Mouse (Mus musculus) macrophage (primary cell): ENCODE data around the gene Il3ra. TPM values are rescaled to one million over a fixed set of nuclear protein-coding genes. Genes with fewer than 3 reads are reported as not detected.

Source experiments
- H3K27ac ChIP-seq: fragments of 350-480 bp; formaldehyde crosslinking; 2 replicates; pipeline ENCODE4 v1.9.0; 2021
- H3K36me3 ChIP-seq: fragments of 350-480 bp; formaldehyde crosslinking; 2 replicates; pipeline ENCODE4 v1.9.0; 2021; ENCODE audit errors: inconsistent target
- H3K4me3 ChIP-seq: fragments of 350-480 bp; formaldehyde crosslinking; 2 replicates; pipeline ENCODE4 v1.9.0; 2021; ENCODE audit errors: inconsistent target
- H3K79me2 ChIP-seq: fragments of 350-480 bp; formaldehyde crosslinking; 2 replicates; pipeline ENCODE4 v1.9.0; 2021; ENCODE audit errors: inconsistent target
- WGBS: methylation state at CpG from one replicate; pipeline ENCODE4 v1.1.7; 2026; ENCODE audit warnings: inconsistent platforms; ENCODE audit not compliant: missing documents; 5-methylcytosine and 5-hydroxymethylcytosine counted together
- polyA plus RNA-seq: library from polyadenylated mRNA; stranded (reverse); fragments of 250-400 nt; gene quantifications from 3 replicates; pipeline ENCODE4 v1.2.4, GENCODE M21; 2018; ENCODE audit warnings: inconsistent platforms
- total RNA-seq, 78 experiments: library from RNA; depleted of rRNA; stranded (reverse); fragments of 250-400 nt; gene quantifications; 1 replicate in 9 of 78; 2 replicates in 24 of 78; 3 replicates in 43 of 78; 4 replicates in 2 of 78; pipeline ENCODE4 v1.2.4; 2018; ENCODE audit warnings: inconsistent platforms in 56 of 78

Gene Il3ra
- 10 to 100 TPM; 27.4 to 79.2 (median 52.6) TPM for total RNA-seq (2018; cell fraction: chromatin; rRNA removed)
- 10 to 100 TPM; 44.2 to 76.4 (median 55.3) TPM for total RNA-seq (2018; cell fraction: cytosol; rRNA removed)
- total RNA-seq (2018; cell fraction: nucleus; rRNA removed), result 10 to 100 TPM; 38.2 to 82.6 (median 61.9) TPM
- 17.6 to 43.2 TPM (median 41.3 TPM) in 3 replicates for polyA plus RNA-seq

GRCm38 (mm10) chr14:14345948-14346812, at the start of gene Il3ra:
Gene Il3ra (plus strand): TSS chr14:14346275.
- WGBS, result 5% methylated on average over 41 of the region's 69 CpGs
- H3K27ac ChIP-seq, result peak within 1 kb of the TSS; percentile 80
- H3K36me3 ChIP-seq, result peaks cover 11% of the 10 kb centered on the region; the same call in 1 of the 2 replicates
- H3K79me2 ChIP-seq, result no peaks in the 10 kb centered on the region
- peak within 1 kb of the TSS; percentile 46 for H3K4me3 ChIP-seq

- no peaks in the 10 kb centered on the region for H3K79me2 ChIP-seq
- no peak overlapping the region for H3K27ac ChIP-seq
- WGBS, result 69% methylated on average over 16 of the region's 16 CpGs
- H3K36me3 ChIP-seq, result no peaks in the 10 kb centered on the region
- no peak overlapping the region for H3K4me3 ChIP-seq
Measured at GRCm38 (mm10) chr14:14308938-14309337, 37.1 kb upstream of the Il3ra start.

GRCm38 (mm10) chr14:14309416-14309815, 36.7 kb upstream of the Il3ra start:
- Histone ChIP-seq H3K36me3 (no peaks in the 10 kb centered on the region), H3K27ac (no peak overlapping the region), H3K79me2 (no peaks in the 10 kb centered on the region), H3K4me3 (no peak overlapping the region)
- 59% methylated on average over 14 of the region's 14 CpGs for WGBS

- Histone ChIP-seq H3K4me3 (no peak within 1 kb of the TSS), H3K27ac (no peak within 1 kb of the TSS), H3K36me3 (no peaks in the 10 kb centered on the region), H3K79me2 (no peaks in the 10 kb centered on the region)
Measured at GRCm38 (mm10) chr14:14322528-14322927, 23.5 kb upstream of the Il3ra start, which contains the start of gene Olfr31. Gene Olfr31 (plus strand): TSS chr14:14322828.

- peak overlapping the region; percentile 46 for H3K4me3 ChIP-seq
- peak overlapping the region; percentile 80 for H3K27ac ChIP-seq
- no peaks in the 10 kb centered on the region for H3K79me2 ChIP-seq
- whole genome bisulfite sequencing, result 17% methylated on average over 34 of the region's 40 CpGs
- peaks cover 5% of the 10 kb centered on the region; the same call in 1 of the 2 replicates for H3K36me3 ChIP-seq
Measured at GRCm38 (mm10) chr14:14345113-14345871, 783 bp upstream of the Il3ra start.

- Histone ChIP-seq H3K36me3 (peaks cover 11% of the 10 kb centered on the region; the same call in 1 of the 2 replicates), H3K27ac (peak overlapping the region; percentile 68), H3K4me3 (peak overlapping the region; percentile 45), H3K79me2 (no peaks in the 10 kb centered on the region)
- 61% methylated on average over 15 of the region's 16 CpGs for WGBS
Measured at GRCm38 (mm10) chr14:14346813-14347100, 682 bp downstream of the Il3ra start.

GRCm38 (mm10) chr14:14347151-14347835, 1.2 kb downstream of the Il3ra start:
- no peaks in the 10 kb centered on the region for H3K79me2 ChIP-seq
- peaks cover 11% of the 10 kb centered on the region; the same call in 1 of the 2 replicates for H3K36me3 ChIP-seq
- no peak overlapping the region for H3K4me3 ChIP-seq
- WGBS, result 87% methylated on average over 17 of the region's 17 CpGs
- H3K27ac ChIP-seq, result no peak overlapping the region

- no peak overlapping the region for H3K27ac ChIP-seq
- H3K79me2 ChIP-seq, result no peaks in the 10 kb centered on the region
- peaks cover 11% of the 10 kb centered on the region; the same call in 1 of the 2 replicates for H3K36me3 ChIP-seq
- H3K4me3 ChIP-seq, result no peak overlapping the region
- WGBS, result 95% methylated on average over 13 of the region's 14 CpGs
Measured at GRCm38 (mm10) chr14:14347836-14348621, 2.0 kb downstream of the Il3ra start.

GRCm38 (mm10) chr14:14348674-14349401, 2.8 kb downstream of the Il3ra start:
- H3K4me3 ChIP-seq, result no peak overlapping the region
- peaks cover 11% of the 10 kb centered on the region; the same call in 1 of the 2 replicates for H3K36me3 ChIP-seq
- H3K27ac ChIP-seq, result no peak overlapping the region
- H3K79me2 ChIP-seq, result no peaks in the 10 kb centered on the region
- 98% methylated on average over 26 of the region's 26 CpGs for WGBS

- H3K4me3 ChIP-seq, result no peak overlapping the region
- no peak overlapping the region for H3K27ac ChIP-seq
- peaks cover 11% of the 10 kb centered on the region; the same call in 1 of the 2 replicates for H3K36me3 ChIP-seq
- 93% methylated on average over 20 of the region's 20 CpGs for WGBS
- H3K79me2 ChIP-seq, result no peaks in the 10 kb centered on the region
Measured at GRCm38 (mm10) chr14:14349485-14350262, 3.6 kb downstream of the Il3ra start.

GRCm38 (mm10) chr14:14350263-14351147, 4.4 kb downstream of the Il3ra start:
- WGBS, result 93% methylated on average over 26 of the region's 29 CpGs
- no peak overlapping the region for H3K27ac ChIP-seq
- no peak overlapping the region for H3K4me3 ChIP-seq
- no peaks in the 10 kb centered on the region for H3K79me2 ChIP-seq
- H3K36me3 ChIP-seq, result peaks cover 11% of the 10 kb centered on the region; the same call in 1 of the 2 replicates

GRCm38 (mm10) chr14:14351148-14351455, 5.0 kb downstream of the Il3ra start:
- H3K27ac ChIP-seq, result no peak overlapping the region
- H3K4me3 ChIP-seq, result no peak overlapping the region
- peaks cover 11% of the 10 kb centered on the region; the same call in 1 of the 2 replicates for H3K36me3 ChIP-seq
- no peaks in the 10 kb centered on the region for H3K79me2 ChIP-seq
- 97% methylated on average over 7 of the region's 7 CpGs for WGBS
